Mouse (Mus musculus) neural tube, embryonic 11.5 days (tissue): ENCODE data around the gene Als2cr12. TPM values are rescaled to one million over a fixed set of nuclear protein-coding genes. Genes with fewer than 3 reads are reported as not detected.

Experiments used
- polyA plus RNA-seq: library from polyadenylated mRNA; unstranded; fragments of >200 nt; fragmentation: Nextera tagmentation; extraction: Ambion mirVana; gene quantifications from 2 replicates; pipeline ENCODE4 v1.2.1, GENCODE M21; 2014

Als2cr12 gene
- polyA plus RNA-seq, 1 experiment from 2014 or later = not detected

Other genes with a start within 250 kb of the Als2cr12 start
- gene Orc2, start 190.9 kb downstream of the Als2cr12 start, polyA plus RNA-seq = 41.9 and 49.0 TPM in 2 replicates
- 7.0 and 8.6 TPM in 2 replicates for gene Fam126b, start 109.7 kb downstream of the Als2cr12 start, polyA plus RNA-seq
- gene Ndufb3, start 109.6 kb downstream of the Als2cr12 start, polyA plus RNA-seq = 142 and 154 TPM in 2 replicates
- gene Cflar, start 15.5 kb upstream of the Als2cr12 start, polyA plus RNA-seq = 18.0 and 20.7 TPM in 2 replicates
- gene Casp8, start 99.4 kb upstream of the Als2cr12 start, polyA plus RNA-seq = 13.1 and 15.9 TPM in 2 replicates